Mouse (Mus musculus): ENCODE results near the gene Tubb4b. TPM values are rescaled to one million over a fixed set of nuclear protein-coding genes. Genes with fewer than 3 reads are reported as not detected.
A peak's percentile ranks its signal among the peaks of the same experiment; 100 is the strongest.

The Tubb4b gene
- polyA plus RNA-seq (2016; fragmentation: Nextera tagmentation; extraction: Ambion mirVana) = 496 and 501 TPM in 2 replicates

GRCm38 (mm10) chr2:25224492-25224765 is at the start of gene Tubb4b:
Tubb4b (minus strand) TSS chr2:25224702.
- peak within 1 kb of the TSS; percentile 90 for H3K4me3 ChIP-seq (replicated peaks)
- peaks cover 6% of the 10 kb centered on the region; the same call in 1 of the 2 replicates for H3K27me3 ChIP-seq
- H3K36me3 ChIP-seq (replicated peaks) = peaks cover 13% of the 10 kb centered on the region
- H3K9me3 ChIP-seq = no peaks in the 10 kb centered on the region
- ATAC-seq (ENCODE audit: low FRiP score) = no peak
- H3K4me2 ChIP-seq = peak within 1 kb of the TSS; percentile 93
- H3K27ac ChIP-seq = peak within 1 kb of the TSS; percentile 99
- peak within 1 kb of the TSS; percentile 84 for H3K9ac ChIP-seq
- H3K4me1 ChIP-seq = peaks cover 22% of the 10 kb centered on the region
- WGBS = under 1% methylated on average over 17 of the region's 17 CpGs

- H3K27ac ChIP-seq = no peak overlapping the region
- no peak for ATAC-seq (ENCODE audit: low FRiP score)
- H3K4me3 ChIP-seq (replicated peaks) = peak overlapping the region; percentile 73
- H3K36me3 ChIP-seq (replicated peaks) = peaks cover 76% of the 10 kb centered on the region
- no peaks in the 10 kb centered on the region for H3K9me3 ChIP-seq
- no peaks in the 10 kb centered on the region for H3K27me3 ChIP-seq
- peak overlapping the region; percentile 93 for H3K4me2 ChIP-seq
- peaks cover 29% of the 10 kb centered on the region for H3K4me1 ChIP-seq
- H3K9ac ChIP-seq = peak overlapping the region; percentile 90
- WGBS = 39% methylated on average over 16 of the region's 16 CpGs
Observed at GRCm38 (mm10) chr2:25273010-25273409, 48.5 kb upstream of the Tubb4b start.

GRCm38 (mm10) chr2:25272515-25272914 is 48.0 kb upstream of the Tubb4b start:
- no peak overlapping the region for H3K27ac ChIP-seq
- 1% methylated on average over 29 of the region's 29 CpGs for WGBS
- no peaks in the 10 kb centered on the region for H3K27me3 ChIP-seq
- peak overlapping the region; percentile 73 for H3K4me3 ChIP-seq (replicated peaks)
- no peaks in the 10 kb centered on the region for H3K9me3 ChIP-seq
- ATAC-seq (ENCODE audit: low FRiP score) = peak; percentile 68; the same call in 1 of the 2 replicates
- peak overlapping the region; percentile 90 for H3K9ac ChIP-seq
- peaks cover 76% of the 10 kb centered on the region for H3K36me3 ChIP-seq (replicated peaks)
- H3K4me1 ChIP-seq = peaks cover 30% of the 10 kb centered on the region
- H3K4me2 ChIP-seq = peak overlapping the region; percentile 93

DNA sequence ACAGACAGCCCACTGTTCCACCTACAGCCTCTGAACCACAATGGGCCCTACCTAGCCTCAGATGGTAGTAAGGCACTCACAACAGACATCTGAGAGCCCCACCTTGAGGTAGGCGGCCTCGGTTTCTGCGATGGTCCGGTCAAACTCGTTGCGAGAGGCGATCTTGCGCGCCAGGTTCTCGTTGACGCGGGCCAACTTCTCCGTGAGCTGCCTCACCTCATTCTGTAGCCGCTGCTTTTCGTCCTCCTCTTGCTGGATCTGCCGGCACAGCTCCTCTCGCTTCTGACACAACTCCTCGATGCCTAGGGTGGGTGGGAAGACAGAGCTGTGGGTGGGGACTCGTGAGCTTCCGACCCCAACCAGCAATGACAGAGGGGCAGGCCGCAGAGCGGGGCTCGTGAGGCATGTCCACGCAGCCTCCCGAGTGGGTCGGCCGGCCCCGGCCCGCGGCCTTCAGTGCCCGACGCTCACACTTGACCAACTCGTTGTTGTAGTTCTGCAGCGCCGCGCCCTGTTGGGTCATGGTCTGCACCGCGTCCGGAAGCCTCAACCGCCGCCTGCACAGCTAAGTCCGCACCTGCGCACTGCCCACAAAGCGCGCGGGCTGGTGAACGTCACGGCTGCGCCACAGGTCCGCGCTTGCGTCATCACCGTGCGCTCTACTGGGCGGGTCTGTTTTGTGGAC is 47.5 kb upstream of the Tubb4b start, which contains the start of the genes Ssna1 and Anapc2:
Gene Ssna1 (minus strand): TSS at position 612 of the 685 bp plus-strand sequence.
Gene Anapc2 (plus strand): TSS at position 652 of the 685 bp plus-strand sequence.
- H3K9me3 ChIP-seq = no peaks in the 10 kb centered on the region
- H3K4me3 ChIP-seq (replicated peaks) = peak within 1 kb of the TSS; percentile 73
- under 1% methylated on average over 52 of the region's 55 CpGs for WGBS
- peak within 1 kb of the TSS; percentile 90 for H3K9ac ChIP-seq
- no peaks in the 10 kb centered on the region for H3K27me3 ChIP-seq
- peak within 1 kb of the TSS; percentile 80 for H3K27ac ChIP-seq
- peak within 1 kb of the TSS; percentile 93 for H3K4me2 ChIP-seq
- peaks cover 35% of the 10 kb centered on the region for H3K4me1 ChIP-seq
- ATAC-seq (ENCODE audit: low FRiP score) = peak; percentile 98
- peaks cover 70% of the 10 kb centered on the region for H3K36me3 ChIP-seq (replicated peaks)

GRCm38 (mm10) chr2:25267746-25268309 is 43.3 kb upstream of the Tubb4b start:
- H3K4me2 ChIP-seq = no peak overlapping the region
- 80% methylated on average over 4 of the region's 4 CpGs for WGBS
- peaks cover 34% of the 10 kb centered on the region for H3K36me3 ChIP-seq (replicated peaks)
- H3K27ac ChIP-seq = no peak overlapping the region
- peaks cover 59% of the 10 kb centered on the region for H3K4me1 ChIP-seq
- no peak overlapping the region for H3K9ac ChIP-seq
- no peak overlapping the region for H3K4me3 ChIP-seq (replicated peaks)
- ATAC-seq (ENCODE audit: low FRiP score) = no peak
- no peaks in the 10 kb centered on the region for H3K9me3 ChIP-seq
- peaks cover 23% of the 10 kb centered on the region for H3K27me3 ChIP-seq

DNA sequence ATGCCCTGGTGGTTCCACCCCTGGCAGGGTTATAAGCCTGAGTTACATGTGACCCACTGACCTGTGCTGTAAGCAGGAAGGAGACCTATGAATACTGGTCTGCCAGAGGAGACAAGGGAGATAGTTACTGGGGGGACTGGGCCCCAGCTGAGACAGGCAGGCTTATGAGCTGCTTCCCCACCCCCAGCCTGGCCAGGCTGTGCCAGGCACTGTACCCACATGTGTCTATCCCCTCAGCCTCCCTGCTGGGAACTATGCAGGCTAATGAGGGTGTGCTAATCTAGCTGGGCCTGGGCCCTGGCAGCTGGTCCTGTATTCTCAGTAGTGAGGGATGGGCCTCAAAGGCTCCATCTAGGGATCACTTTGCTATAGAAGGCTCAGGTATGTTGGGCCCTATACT is 42.7 kb upstream of the Tubb4b start:
- Histone ChIP-seq H3K27me3 (peaks cover 24% of the 10 kb centered on the region), H3K9me3 (no peaks in the 10 kb centered on the region), H3K4me2 (no peak overlapping the region), H3K27ac (0 out of 2 replicates have a peak overlapping the region, but pooled peaks have one; percentile 19), H3K36me3 (replicated peaks) (peaks cover 34% of the 10 kb centered on the region), H3K4me1 (peaks cover 59% of the 10 kb centered on the region), H3K4me3 (replicated peaks) (no peak overlapping the region), H3K9ac (no peak overlapping the region)
- no peak for ATAC-seq (ENCODE audit: low FRiP score)

- no peak for ATAC-seq (ENCODE audit: low FRiP score)
- WGBS = 64% methylated on average over 2 of the region's 2 CpGs
- H3K27ac ChIP-seq = 0 out of 2 replicates have a peak overlapping the region, but pooled peaks have one; percentile 19
- no peak overlapping the region for H3K4me3 ChIP-seq (replicated peaks)
- peaks cover 62% of the 10 kb centered on the region for H3K4me1 ChIP-seq
- H3K4me2 ChIP-seq = 0 out of 2 replicates have a peak overlapping the region, but pooled peaks have one; percentile 13
- no peak overlapping the region for H3K9ac ChIP-seq
- H3K27me3 ChIP-seq = peaks cover 24% of the 10 kb centered on the region
- H3K9me3 ChIP-seq = no peaks in the 10 kb centered on the region
- peaks cover 34% of the 10 kb centered on the region for H3K36me3 ChIP-seq (replicated peaks)
Observed at GRCm38 (mm10) chr2:25266720-25267119, 42.2 kb upstream of the Tubb4b start.

GRCm38 (mm10) chr2:25265897-25266656 is 41.6 kb upstream of the Tubb4b start:
- 0 out of 2 replicates have a peak overlapping the region, but pooled peaks have one; percentile 25 for H3K9ac ChIP-seq
- H3K9me3 ChIP-seq = no peaks in the 10 kb centered on the region
- WGBS = 75% methylated on average over 6 of the region's 6 CpGs
- H3K4me3 ChIP-seq (replicated peaks) = no peak overlapping the region
- peak overlapping the region; percentile 13; the same call in 1 of the 2 replicates for H3K4me2 ChIP-seq
- peaks cover 33% of the 10 kb centered on the region for H3K36me3 ChIP-seq (replicated peaks)
- H3K4me1 ChIP-seq = peaks cover 56% of the 10 kb centered on the region
- ATAC-seq (ENCODE audit: low FRiP score) = no peak
- no peak overlapping the region for H3K27ac ChIP-seq
- H3K27me3 ChIP-seq = peaks cover 24% of the 10 kb centered on the region

- Histone ChIP-seq H3K4me2 (no peak overlapping the region; the same call in 1 of the 2 replicates), H3K4me1 (peaks cover 49% of the 10 kb centered on the region), H3K36me3 (replicated peaks) (peaks cover 21% of the 10 kb centered on the region), H3K27me3 (peaks cover 24% of the 10 kb centered on the region), H3K9ac (no peak overlapping the region), H3K4me3 (replicated peaks) (no peak overlapping the region), H3K27ac (no peak overlapping the region), H3K9me3 (no peaks in the 10 kb centered on the region)
- WGBS = 81% methylated on average over 3 of the region's 3 CpGs
- ATAC-seq (ENCODE audit: low FRiP score) = no peak
Observed at GRCm38 (mm10) chr2:25264851-25265250, 40.3 kb upstream of the Tubb4b start.

GRCm38 (mm10) chr2:25264286-25264660 is 39.8 kb upstream of the Tubb4b start:
- peaks cover 24% of the 10 kb centered on the region for H3K27me3 ChIP-seq
- 84% methylated on average over 5 of the region's 5 CpGs for WGBS
- no peak overlapping the region for H3K27ac ChIP-seq
- H3K9ac ChIP-seq = no peak overlapping the region
- peak overlapping the region; percentile 99; the same call in 1 of the 2 replicates for H3K4me2 ChIP-seq
- peaks cover 15% of the 10 kb centered on the region for H3K36me3 ChIP-seq (replicated peaks)
- no peaks in the 10 kb centered on the region for H3K9me3 ChIP-seq
- H3K4me1 ChIP-seq = peaks cover 49% of the 10 kb centered on the region
- H3K4me3 ChIP-seq (replicated peaks) = peak overlapping the region; percentile 79; the same call in 1 of the 2 replicates
- ATAC-seq (ENCODE audit: low FRiP score) = no peak

DNA sequence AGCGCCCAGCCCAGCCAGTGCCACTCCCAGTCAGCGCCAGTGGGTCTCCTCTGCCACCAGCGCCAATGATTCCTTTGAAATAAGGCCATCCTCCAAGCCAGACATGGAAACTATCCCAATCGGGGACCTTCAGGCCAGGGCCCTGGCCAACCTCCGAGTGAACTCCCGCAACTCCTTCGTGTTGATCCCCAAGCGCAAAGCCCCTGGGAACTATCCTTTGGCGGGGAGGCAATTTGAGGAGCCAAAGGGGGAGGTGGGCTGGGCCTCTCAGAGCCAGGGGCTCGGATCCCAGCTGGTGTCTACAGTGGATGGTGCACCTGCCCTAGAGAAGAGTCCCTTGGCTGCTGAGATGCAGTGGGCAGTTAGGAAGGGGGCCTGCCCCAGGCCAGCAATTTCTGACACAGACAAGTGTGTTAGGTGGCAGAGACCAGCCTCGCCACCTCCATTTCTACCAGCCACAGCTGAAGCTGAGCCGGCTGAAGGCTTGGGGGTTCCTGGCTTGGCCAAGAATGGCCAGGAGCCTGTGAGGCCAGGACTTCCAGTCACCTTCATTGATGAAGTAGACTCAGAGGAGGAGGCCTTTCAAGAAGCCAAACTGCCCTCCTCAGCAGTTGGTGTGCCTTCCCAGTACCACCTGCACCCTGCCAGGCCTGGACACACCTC is 39.3 kb upstream of the Tubb4b start:
- 21% methylated on average over 12 of the region's 12 CpGs for WGBS
- Histone ChIP-seq H3K27ac (no peak overlapping the region), H3K9me3 (no peaks in the 10 kb centered on the region), H3K4me3 (replicated peaks) (peak overlapping the region; percentile 79), H3K9ac (peak overlapping the region; percentile 68), H3K4me1 (peaks cover 49% of the 10 kb centered on the region), H3K27me3 (peaks cover 24% of the 10 kb centered on the region), H3K4me2 (peak overlapping the region; percentile 99), H3K36me3 (replicated peaks) (peaks cover 10% of the 10 kb centered on the region)
- ATAC-seq (ENCODE audit: low FRiP score) = no peak
